Mouse (Mus musculus) lung, postnatal 36 days (tissue): ENCODE measurements around the gene Trdn.

Experiments used
- DNase-seq: peaks from one replicate; pipeline ENCODE4 v3.0.0; 2022; ENCODE audit warnings: mixed read lengths

Trdn gene

DNA sequence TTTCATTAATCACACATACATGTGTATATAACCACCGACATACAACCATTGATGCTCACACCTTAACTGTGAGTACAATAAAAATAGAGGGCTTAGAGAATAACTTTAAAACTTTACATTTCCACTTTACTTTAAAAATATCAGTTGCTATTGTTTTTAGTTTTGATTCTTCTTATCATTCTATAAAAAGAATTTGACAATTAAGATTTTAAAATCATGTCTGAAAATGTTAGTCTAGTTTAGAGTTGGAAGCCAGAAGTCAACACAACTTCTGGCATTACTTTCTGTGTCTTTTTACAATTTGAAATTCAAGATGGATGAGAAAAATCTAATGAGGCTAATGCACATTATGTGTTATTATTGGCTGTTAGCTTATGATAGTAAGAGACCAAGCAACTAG, at the start of gene Trdn:
Gene Trdn, plus strand, starts transcription at position 301 of the 400 bp plus-strand sequence.
- no peak for DNase-seq

DNA sequence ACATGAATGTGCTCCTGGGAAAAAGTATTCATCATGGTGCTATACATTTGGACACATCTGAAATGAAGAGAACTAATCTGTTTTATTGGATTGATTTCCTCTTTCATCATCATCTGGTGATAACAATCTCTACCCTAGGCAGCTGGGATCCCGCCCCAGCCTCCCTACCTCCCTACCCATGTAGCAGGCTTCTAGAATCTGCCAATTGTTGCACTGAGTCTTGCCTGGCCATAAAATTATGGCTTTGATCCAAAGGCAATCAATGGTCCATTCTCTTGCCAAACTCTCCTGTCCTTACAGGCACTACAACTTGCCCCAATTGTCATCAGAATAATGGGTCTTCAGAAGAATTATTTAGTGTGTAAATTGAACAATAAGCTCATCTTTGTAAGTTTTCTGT, 19.6 kb upstream of the Trdn start:
- no peak for DNase-seq

DNA sequence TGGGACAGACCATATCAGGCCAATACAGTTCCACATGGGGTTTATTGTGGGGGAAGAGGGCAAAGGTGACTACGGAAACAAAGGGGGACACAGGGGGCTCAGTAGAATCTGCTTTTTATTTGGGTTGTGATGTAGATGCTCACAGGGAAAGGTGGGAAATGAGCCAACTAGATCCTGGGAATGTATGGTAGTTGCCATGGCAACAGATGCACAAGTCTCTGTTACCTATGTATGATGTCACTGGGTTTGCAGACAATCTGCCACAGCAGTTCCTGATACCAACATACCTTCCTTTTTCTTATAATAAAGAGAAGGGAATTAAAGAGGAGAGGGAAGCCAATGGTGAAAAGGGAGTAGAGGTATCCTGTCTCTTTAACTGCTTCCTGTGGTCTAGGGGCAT, 14.8 kb upstream of the Trdn start:
- no peak for DNase-seq

DNA sequence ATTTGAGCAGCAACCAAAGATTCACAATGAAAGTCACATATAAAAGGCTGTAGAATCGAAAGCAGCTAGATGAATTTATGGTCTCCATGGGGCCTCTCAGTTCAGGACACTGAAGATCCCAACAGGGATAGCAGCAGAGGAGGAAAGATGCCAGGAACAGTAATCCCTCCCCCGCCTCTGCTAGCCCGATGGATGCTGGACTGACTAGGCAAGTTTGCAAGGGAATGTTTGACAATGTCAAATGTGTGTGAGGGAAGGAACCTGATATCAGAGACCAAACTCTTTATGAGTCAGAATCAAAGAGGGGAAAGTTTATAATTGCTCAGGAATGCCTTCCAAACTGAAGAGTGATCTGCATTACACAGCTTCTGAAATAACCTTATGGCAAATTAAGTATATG, 7.2 kb upstream of the Trdn start:
- DNase-seq, result no peak

DNA sequence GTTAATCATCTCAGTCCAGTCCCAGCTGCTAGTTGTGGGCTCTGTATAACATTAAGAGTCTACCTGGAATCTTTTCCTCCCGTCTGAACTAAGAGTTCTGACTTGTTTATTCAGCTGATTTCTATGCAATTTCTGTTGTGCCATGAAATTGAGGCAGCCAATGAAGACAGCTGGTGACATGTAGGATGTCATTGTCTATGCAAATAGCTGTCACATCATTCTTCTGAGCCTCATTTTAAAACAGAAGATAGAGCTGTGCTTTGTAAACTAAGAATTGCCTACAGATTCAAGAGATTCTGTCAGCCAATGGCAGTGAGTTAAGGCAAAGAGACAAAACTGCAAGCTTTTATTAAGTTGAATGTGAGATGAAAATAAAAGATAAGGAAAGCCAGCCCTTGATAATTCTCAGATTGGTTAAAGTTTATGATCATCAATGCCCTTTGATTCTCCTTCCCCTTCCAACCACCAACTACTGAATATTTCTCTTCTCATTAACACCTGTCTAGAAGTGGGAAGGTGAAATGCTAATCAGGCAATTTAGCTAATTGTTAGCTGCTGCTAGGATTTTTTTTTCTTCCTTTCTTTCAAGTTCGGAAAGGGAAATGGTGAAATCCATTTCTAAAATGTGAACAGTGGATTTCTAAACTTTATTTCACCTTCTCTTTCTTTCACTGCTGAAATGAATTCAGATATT, 1.9 kb downstream of the Trdn start:
- no peak for DNase-seq

DNA sequence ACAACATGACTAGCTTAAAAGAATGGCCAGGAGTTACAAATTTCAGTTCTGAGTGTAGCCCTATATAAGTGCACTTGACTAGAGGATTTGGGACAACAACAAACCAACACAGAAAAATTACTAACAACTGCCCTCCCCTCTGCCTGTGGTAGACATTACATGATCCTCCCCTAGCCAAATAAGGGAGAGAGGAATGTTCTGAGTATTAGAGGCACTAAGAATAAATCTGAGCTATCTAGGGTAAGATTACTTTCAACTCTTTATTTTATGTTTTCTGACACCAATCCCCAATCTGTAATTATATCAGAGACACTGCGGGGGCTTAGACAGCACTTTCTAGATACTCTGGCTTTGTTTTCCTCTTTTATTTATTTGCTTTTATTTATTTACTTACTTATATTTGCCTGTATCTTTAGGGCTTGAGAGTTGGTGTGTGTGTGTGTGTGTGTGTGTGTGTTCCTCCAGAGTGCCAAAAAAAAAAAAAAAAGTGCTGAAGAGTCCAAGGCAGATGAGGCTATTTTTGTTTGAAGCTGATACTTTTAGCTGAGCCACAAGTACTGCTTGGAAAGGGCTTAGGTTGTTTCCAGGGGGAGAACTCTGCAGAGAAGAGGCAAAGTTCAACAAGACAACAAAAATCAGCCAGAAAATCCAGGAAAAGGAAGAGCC, 2.7 kb downstream of the Trdn start:
- DNase-seq, result no peak

DNA sequence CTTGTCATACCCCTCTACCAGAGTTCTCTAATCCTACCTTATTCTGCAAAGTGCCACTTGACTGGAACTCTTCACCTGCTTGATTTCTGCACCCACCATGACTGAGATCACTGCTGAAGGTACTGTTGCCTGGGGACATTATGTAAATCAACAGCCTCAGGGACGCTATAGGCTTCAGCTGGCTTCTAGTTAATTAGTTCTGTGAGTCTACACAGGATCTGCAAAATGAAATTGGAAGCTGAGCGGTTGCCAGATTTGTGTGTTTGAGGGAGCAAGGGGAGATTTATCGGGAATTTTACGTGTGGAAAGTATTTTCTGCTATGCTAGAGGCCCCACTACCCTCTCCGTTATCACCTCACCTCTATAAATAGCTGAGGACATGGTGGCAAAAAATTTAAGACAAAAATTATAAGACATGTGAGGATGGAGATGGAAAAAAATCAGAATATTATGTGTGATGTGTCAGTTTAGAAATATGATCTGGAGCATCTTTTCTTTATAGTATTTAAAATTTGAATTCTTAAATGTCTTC, 3.3 kb downstream of the Trdn start:
- no peak for DNase-seq

DNA sequence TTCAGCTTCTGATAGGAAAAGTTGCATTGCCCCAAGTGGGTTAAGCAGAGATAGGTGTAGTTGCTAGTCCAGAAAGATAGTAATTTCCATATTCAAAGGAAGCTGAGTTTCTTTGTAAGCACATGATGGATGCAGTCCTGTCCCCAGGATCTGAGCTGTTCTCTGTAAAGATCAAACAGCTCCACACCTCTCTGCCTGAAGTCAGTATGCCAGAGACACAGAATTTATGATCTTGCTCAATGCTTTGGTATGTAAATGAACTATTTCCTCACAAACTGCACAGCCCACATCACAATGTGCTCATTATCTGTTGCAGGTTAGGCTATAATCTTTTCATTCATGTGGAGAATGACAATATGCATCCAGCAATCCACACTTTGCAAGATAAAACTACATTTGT, 8.0 kb downstream of the Trdn start:
- DNase-seq, result no peak

DNA sequence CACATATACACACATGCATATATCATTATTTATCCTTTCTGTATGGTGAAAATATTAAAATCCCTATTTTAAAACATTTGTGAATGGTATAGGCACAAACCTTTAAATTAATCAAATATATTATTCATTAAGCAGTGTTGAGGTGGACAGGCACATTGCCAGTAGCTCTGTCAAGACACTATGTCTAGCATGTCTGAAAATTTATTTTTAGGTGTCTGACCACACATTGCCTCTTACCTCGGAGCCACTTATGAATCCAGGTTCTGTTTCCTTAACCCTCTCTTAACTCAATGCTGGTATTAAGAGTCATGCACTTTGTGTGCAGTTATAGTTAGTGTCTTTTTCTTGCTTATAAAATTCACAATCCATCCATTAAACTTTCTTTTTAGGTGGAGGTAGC, 12.0 kb downstream of the Trdn start:
- DNase-seq, result no peak

DNA sequence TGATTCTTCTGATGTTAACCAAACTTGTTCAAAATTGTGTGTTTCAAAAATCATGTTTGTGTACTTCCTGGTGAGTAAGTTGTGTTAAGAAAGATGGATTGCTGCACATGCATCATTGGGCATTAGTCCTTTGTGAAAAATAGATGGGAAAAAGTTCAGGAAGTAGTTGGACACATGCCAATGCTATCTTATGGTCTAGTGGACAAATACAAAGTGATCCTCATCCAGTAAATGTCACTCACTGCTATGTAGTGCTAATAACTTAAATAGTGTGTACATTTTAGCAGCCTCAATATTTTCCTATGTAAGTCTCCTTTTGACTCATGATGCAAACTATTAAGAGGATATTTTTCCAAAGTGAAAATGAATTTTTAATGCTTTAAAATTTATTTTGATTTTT, 27.6 kb downstream of the Trdn start:
- DNase-seq, result no peak

DNA sequence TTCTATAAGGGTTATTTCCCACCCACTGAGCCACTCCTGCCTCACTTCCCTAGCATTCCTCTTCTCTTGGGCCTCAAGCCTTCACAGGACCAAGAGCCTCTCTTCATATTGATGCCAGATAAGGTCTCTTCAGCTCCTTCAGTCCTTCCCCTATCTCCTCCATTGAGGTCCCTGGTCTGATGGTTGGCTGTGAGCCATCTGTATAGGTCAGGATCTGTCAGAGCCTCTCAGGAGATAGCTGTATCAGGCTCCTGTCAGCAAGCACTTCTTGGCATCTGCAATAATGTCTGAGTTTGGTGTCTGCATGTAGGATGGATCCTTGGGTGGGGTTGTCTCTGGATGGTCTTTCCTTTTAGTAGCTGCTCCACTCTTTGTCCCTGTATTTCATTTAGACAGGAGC, 42.7 kb downstream of the Trdn start:
- no peak for DNase-seq

DNA sequence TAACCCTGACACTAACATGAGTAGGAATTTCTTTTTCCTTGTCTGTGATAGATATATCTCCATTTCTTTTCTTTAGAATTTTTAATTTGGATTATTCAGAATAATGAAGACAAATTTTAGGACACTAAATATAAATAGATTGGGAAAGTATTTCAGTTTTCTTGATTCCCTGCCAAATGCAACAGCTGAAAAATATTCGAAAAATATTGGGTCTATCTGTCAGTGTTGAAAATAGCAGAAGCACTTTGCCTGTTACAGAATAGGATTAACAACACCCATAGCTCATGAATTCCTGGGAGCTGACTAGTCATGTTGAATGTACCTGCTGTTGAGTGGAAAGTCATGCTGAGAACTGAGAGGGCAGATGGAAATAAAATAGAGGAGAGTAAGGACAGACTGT, 64.6 kb downstream of the Trdn start:
- DNase-seq, result no peak

DNA sequence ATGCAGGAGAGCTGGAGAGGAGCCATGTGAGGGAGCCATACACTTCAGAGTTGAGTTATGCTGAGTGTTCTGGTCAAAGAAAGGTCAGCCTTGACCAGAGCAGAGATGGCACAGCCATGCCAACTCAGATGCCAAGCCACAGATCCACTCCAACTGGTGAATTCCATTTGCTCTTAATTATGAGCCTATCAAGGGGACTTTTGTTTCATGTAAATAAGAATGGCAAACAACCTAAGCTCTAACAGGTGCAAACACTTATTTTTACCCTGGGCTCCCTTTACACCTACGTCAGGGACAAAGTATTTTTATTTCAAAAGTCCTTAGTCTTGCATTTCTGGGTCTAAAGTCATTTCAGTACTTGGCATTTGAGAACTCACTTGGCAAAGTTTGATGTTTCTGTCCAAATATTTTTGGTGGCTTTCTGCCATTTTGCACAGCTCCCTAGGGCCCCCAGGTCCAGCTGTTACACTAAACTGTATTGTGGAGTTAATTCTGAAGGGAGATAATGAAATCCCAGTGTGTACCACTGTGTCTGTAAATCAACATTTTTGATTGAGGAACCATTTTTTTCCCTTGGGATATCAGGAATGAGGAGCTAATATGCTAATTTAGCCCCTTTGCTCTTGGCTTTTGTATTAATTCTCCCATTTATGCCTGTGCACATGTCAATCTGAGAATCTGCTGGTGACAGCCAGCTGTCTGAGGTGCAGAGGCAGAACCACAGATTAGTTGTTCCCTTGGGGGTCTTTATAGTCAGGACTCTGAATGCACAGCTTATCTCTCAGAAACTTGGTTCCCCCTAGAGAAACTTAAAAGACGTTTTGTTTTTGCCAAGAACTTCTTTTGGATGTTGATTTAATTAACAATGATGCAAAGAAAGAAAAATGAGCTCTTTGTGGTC, 99.6 kb downstream of the Trdn start:
- peak; percentile 26 for DNase-seq

DNA sequence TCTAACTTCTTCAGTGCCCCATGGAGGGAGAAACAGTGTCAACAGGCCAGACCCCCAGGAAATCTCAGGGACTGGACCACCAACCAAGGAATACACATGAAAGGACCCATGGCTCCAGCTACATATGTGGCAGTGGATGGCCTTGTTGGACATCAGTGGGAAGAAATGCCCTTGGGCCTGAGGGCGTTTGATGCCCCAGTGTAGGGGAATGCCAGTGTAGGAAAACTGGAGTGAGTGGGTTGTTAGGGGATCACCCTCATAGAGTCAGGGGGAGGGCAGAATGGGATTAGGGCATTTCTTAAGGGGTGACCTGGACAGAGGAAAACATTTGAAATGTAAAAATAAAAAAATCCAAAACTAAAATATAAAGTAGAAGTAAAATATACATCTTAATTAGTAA, 108.7 kb downstream of the Trdn start:
- no peak for DNase-seq

DNA sequence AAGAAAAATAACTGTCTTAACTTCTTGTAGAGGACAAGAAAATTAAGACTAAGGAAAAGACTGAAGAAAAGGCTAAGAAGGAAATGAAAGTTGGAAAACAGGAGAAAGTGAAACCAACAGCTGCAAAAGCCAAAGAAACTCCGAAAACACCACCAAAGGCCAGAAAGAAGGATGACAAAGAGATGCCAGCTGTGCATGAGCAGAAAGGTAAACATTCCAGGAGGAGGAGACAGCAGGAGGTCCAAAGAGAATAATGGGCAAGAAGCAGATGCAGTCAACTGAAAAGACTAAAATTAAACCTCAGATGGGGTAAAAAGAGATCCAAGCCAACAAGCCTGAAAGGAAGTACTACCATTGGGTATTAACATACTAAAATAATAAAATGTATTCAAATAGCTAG, 115.6 kb downstream of the Trdn start:
- DNase-seq, result no peak

DNA sequence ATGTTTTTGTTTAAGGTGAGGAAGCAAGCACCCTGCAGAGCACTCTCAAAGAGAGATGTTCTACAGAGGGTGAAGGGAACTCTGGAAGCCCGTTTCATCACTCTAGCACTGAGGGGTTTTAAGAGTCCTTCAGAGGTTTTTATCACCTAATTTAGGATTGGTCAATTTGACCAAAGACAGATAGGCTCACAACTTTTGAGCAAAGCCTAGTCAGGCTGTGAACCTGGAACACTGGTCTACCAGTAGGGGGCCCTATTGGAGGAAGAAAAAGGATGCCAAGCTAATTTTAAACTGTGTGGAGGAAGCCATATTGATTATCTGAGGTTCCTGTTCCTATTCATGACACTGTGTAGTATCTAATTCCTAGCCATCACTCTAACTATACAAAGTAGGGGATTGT, 117.9 kb downstream of the Trdn start:
- no peak for DNase-seq

DNA sequence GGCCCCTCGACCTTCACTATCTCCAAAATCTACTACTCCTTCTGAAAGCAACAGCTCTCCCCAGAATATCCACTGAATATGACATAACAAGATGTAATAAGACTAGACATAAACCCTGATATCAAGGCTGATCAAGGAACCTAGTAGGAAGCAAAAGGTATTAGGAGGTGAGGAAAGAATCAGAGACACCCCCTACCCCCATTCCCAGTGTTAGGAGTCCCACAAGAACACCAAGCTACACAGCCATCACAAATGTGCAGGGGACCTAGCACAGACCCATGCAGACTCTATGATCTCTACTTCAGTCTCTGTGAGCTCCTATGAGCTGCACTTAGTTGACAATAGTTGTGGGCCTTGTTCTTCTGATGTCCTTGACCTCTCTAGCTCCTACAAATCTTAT, 130.1 kb downstream of the Trdn start:
- no peak for DNase-seq

DNA sequence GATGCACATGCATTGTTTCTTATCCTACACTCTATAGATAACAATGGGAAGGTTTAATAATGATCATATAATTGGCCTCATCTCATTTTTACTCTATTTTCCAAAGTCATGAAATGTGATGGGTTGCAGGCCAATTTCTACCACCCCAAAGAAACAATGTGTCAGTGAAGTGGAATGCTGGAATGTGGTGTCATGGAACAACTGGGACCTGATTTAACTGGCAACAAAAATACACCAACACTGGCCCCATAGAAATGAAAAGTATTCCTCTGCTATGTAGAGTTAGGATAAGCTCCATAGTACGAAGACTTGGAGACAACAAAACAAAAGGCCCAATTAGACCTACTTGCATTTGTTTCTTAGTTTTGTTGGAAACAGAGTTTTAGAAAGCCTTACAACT, 173.6 kb downstream of the Trdn start:
- DNase-seq, result no peak

DNA sequence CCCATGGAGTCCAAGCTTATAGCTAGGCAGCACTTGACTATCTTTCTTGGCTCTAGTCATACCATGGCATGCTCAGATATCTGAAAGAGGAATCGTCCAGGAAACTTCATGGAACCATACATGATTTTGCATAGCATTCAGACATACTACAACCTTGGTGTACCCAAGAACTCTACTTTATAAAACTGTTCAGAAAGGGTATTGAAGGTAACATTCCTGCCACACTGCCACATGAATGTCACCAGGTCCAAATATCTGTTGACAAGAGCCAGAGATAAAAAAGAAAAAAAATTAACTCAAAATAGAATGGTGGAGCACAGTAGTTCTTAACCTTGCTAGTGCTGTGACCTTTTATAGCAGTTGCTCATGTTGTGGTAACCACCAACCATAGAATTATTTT, 175.8 kb downstream of the Trdn start:
- DNase-seq, result no peak

DNA sequence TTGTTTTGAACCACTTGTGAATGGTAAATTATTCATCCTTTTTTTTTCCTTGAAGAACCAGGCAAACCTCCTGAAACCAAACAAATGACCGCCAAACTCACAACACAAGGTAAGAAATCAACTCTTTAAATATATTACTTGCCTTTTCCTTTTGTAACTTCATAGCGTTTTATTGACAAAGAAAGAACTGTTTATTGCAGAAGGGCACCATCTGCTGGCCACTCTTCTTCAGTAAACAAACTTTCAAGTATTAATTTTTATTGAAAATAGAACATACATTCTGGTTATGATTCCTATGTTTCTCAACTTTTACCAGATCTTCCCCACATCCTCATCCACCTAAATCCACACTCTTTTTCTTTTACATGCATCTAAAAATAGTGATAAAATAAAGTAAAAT, 224.6 kb downstream of the Trdn start:
- DNase-seq, result peak; percentile 5

DNA sequence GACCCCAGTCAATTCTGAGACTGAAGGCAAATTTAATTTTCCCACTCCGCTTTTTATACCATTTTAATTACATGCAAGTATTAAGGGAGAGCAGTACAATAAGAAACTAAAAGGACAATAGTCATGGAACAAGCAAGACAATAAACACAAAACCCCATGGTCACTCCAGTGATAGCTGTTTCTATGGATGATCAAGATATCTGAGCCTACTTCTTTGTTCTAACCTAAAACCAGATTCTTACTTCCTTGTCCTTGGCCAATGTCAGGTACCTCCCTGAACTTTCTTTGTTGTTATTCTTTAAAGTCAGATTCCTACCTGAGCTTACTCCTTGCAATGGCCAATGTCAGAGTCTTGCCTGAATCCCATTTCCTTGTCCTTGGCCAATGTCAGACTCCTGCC, 272.7 kb downstream of the Trdn start:
- DNase-seq, result no peak

DNA sequence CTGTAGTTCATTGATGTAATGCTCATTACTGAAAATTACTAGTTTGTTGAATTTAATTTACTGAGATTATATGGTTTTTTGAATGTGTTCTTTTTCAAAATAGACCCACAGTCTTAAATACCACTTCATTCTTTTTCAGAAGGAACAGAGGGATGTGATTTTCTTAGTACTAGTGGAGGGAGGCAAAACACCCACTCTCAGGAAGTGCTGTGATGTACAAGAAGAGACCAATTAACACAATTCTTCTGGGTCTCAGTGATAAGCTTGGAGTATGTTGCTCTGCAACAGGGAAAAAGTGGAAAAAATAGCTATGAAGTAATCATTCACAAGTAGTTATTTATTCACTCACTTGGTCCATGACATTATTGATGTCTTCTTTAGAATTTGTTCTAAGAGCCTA, 286.2 kb downstream of the Trdn start:
- no peak for DNase-seq

DNA sequence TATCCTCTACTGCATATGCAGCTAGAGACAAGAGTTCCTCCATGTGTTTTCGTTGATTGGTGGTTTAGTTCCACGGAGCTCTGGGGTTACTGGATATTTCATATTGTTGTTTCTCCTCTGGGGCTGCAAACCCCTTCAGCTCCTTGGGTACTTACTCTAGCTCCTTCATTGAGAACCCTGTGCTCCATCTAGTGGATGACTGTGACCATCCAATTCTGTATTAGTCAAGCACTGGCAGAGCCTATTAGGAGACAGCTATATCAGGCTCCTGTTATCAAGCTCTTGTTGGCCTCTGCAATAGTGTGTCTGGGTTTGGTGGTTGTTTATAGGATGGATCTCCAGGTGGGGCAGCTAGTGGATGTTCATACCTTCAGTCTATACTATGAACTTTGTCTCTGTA, 290.2 kb downstream of the Trdn start:
- no peak for DNase-seq
